Comparison of ENCODE assay signal across 7 mouse cellular contexts in genomic region chr17:26676252-26676615, GRCm38 (mm10). TPM values are rescaled to one million over a fixed set of nuclear protein-coding genes. Genes with fewer than 3 reads are reported as not detected.
DNase-seq lines count a peak whose midpoint lies in the region; ATAC-seq lines count a peak whose summit lies in the region.

No protein-coding gene starts in this region.

- no peaks in the 10 kb centered on the region for H3K9me3 ChIP-seq in limb, embryonic 10.5 days (replicated peaks)
- H3K9me3 ChIP-seq in midbrain, embryonic 13.5 days = no peaks in the 10 kb centered on the region

- H3K4me2 ChIP-seq in midbrain, embryonic 13.5 days (replicated peaks) = peak overlapping the region; percentile 66

- peak overlapping the region; percentile 87 for H3K4me3 ChIP-seq in limb, embryonic 10.5 days
- peak overlapping the region; percentile 85 for H3K4me3 ChIP-seq in midbrain, embryonic 13.5 days (replicated peaks)

- H3K9ac ChIP-seq in midbrain, embryonic 13.5 days (replicated peaks) = peak overlapping the region; percentile 80

- ATAC-seq in granulocyte monocyte progenitor cell, adult 5-6 weeks (replicated peaks; ENCODE audit: poor library complexity, severe bottlenecking) = peak; percentile 88
- ATAC-seq in midbrain, embryonic 13.5 days = peak; percentile 95

- WGBS in limb, embryonic 10.5 days = under 1% methylated on average over 30 of the region's 30 CpGs
- under 1% methylated on average over 30 of the region's 30 CpGs for WGBS in midbrain, embryonic 13.5 days

- peaks cover 3% of the 10 kb centered on the region; the same call in 1 of the 2 replicates for H3K36me3 ChIP-seq in limb, embryonic 10.5 days
- no peaks in the 10 kb centered on the region for H3K36me3 ChIP-seq in midbrain, embryonic 13.5 days

- peak; percentile 86 for DNase-seq in adrenal gland, adult 8-10 months
- peak; percentile 90 for DNase-seq in embryo, embryonic 9.5 days (ENCODE audit: extremely low spot score)
- peak; percentile 92 for DNase-seq in kidney, adult 11 months
- DNase-seq in limb, embryonic 10.5 days (ENCODE audit: low spot score) = peak; percentile 93
- DNase-seq in spleen, adult 12 weeks (ENCODE audit: low spot score) = peak; percentile 86

- no peaks in the 10 kb centered on the region for H3K27me3 ChIP-seq in limb, embryonic 10.5 days (ENCODE audit: low read depth, poor library complexity, severe bottlenecking)
- H3K27me3 ChIP-seq in midbrain, embryonic 13.5 days = peaks cover 18% of the 10 kb centered on the region

- H3K27ac ChIP-seq in limb, embryonic 10.5 days = peak overlapping the region; percentile 84
- H3K27ac ChIP-seq in midbrain, embryonic 13.5 days = peak overlapping the region; percentile 85

- peaks cover 14% of the 10 kb centered on the region for H3K4me1 ChIP-seq in limb, embryonic 10.5 days
- H3K4me1 ChIP-seq in midbrain, embryonic 13.5 days (replicated peaks) = peaks cover 27% of the 10 kb centered on the region

RNA-seq across cellular contexts. Expression of gene Atp6v0e, which starts 13.2 kb away (rescaled TPM):
- 100 to 1,000 TPM; 183 to 265 (median 234) TPM for total RNA-seq in adrenal gland, adult 8-10 months (2022)
- 197 and 242 TPM in 2 replicates for total RNA-seq in granulocyte monocyte progenitor cell, adult 5-6 weeks (2014; fragmentation: Nextera tagmentation)
- total RNA-seq in granulocyte monocyte progenitor cell, adult 5-6 weeks (2017) = 317 and 374 TPM in 2 replicates
- polyA plus RNA-seq in limb, embryonic 10.5 days (2016; fragmentation: Nextera tagmentation; extraction: Ambion mirVana) = 104 and 107 TPM in 2 replicates
- 93.2 and 105 TPM in 2 replicates for polyA plus RNA-seq in midbrain, embryonic 13.5 days (2015; fragmentation: Nextera tagmentation; extraction: Ambion mirVana)

RNA-seq across cellular contexts. Expression of gene Crebrf, which starts 39.2 kb away (rescaled TPM):
- total RNA-seq in adrenal gland, adult 8-10 months (2022) = 10 to 100 TPM; 71.1 to 94.5 (median 80.0) TPM
- total RNA-seq in granulocyte monocyte progenitor cell, adult 5-6 weeks (2014; fragmentation: Nextera tagmentation) = 18.8 and 30.0 TPM in 2 replicates
- total RNA-seq in granulocyte monocyte progenitor cell, adult 5-6 weeks (2017) = 16.8 and 17.0 TPM in 2 replicates
- polyA plus RNA-seq in limb, embryonic 10.5 days (2016; fragmentation: Nextera tagmentation; extraction: Ambion mirVana) = 1.7 and 2.9 TPM in 2 replicates
- polyA plus RNA-seq in midbrain, embryonic 13.5 days (2015; fragmentation: Nextera tagmentation; extraction: Ambion mirVana) = 16.9 and 18.0 TPM in 2 replicates

Comparison
In these comparisons a context has a peak if more than half of its experiments do, and no peak if none do; other contexts are left out.
1. Peak in every context shown above with its lines: DNase-seq, ATAC-seq, H3K4me3 ChIP-seq and H3K27ac ChIP-seq.